Mouse (Mus musculus): ENCODE results near the gene Cck. TPM values are rescaled to one million over a fixed set of nuclear protein-coding genes. Genes with fewer than 3 reads are reported as not detected.

Gene Cck
- total RNA-seq, 2 experiments from 2014 or later: 625 to 626 TPM

Other genes starting within 250 kb of the Cck start
- 1 to 10 TPM; 8.8 to 8.9 TPM for gene Ulk4, start 218.5 kb downstream of the Cck start, total RNA-seq (2021)
- gene Trak1, start 198.2 kb downstream of the Cck start, total RNA-seq (2021): 100 to 1,000 TPM; 217 to 226 TPM
- 1 to 10 TPM in 1 of 2 experiments, under 1 TPM in 1; 0.97 to 1.2 TPM for gene Lyzl4, start 146.4 kb upstream of the Cck start, total RNA-seq (2021)
- gene Vipr1, start 147.0 kb upstream of the Cck start, total RNA-seq (2021): 10 to 100 TPM; 21.1 to 23.6 TPM
- gene Sec22c, start 209.8 kb upstream of the Cck start, total RNA-seq (2021): 10 to 100 TPM; 27.7 to 29.1 TPM
- 100 to 1,000 TPM in 1 of 2 experiments, 10 to 100 TPM in 1; 82.8 to 100 TPM for gene Ss18l2, start 214.6 kb upstream of the Cck start, total RNA-seq (2021)
- 100 to 1,000 TPM; 102 to 103 TPM for gene Nktr, start 223.5 kb upstream of the Cck start, total RNA-seq (2021)